Mouse (Mus musculus): ENCODE results near the gene Glrp1. TPM values are rescaled to one million over a fixed set of nuclear protein-coding genes. Genes with fewer than 3 reads are reported as not detected.

Glrp1 gene
- polyA plus RNA-seq, 1 experiment from 2014 or later = 0.09 TPM

GRCm38 (mm10) chr1:88472258-88472657, 37.6 kb downstream of the Glrp1 start:
- ATAC-seq (replicated peaks; ENCODE audit: extremely low read depth, insufficient read depth, low FRiP score) = no peak
- Histone ChIP-seq H3K9me3 (replicated peaks; ENCODE audit: control insufficient read depth, low read length) (no peaks in the 10 kb centered on the region), H3K27me3 (ENCODE audit: control insufficient read depth, insufficient read depth, low read length) (no peaks in the 10 kb centered on the region), H3K4me2 (ENCODE audit: low read depth, low read length) (no peak overlapping the region), H3K36me3 (ENCODE audit: control insufficient read depth, insufficient read depth) (no peaks in the 10 kb centered on the region), H3K4me1 (ENCODE audit: control insufficient read depth, insufficient read depth, low read length) (peaks cover 4% of the 10 kb centered on the region), H3K27ac (ENCODE audit: low read length) (no peak overlapping the region), H3K4me3 (ENCODE audit: low read length) (no peak overlapping the region), H3K9ac (ENCODE audit: low read length) (no peak overlapping the region)
- 54% methylated on average over 6 of the region's 6 CpGs for WGBS

DNA sequence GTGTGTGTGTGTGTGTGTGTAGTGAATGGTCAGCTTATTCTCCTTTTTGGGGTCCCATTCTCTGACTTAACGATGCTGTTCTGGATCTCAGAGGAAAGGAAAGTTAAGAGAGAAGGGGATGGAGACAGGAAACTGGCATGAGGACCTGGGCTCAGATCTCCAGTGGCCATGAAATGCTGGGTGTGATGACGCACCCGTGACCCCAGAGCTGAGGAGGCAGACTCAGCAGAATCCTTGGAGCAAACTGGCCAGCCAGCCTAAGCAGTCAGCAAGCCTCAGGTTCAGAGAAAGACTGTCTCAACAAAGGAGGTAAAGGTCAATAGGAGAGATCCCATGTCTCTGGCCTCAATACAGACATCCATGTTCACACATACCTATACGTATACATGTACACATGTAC, 40.1 kb downstream of the Glrp1 start:
- no peaks in the 10 kb centered on the region for H3K9me3 ChIP-seq (replicated peaks; ENCODE audit: control insufficient read depth, low read length)
- ATAC-seq (replicated peaks; ENCODE audit: extremely low read depth, insufficient read depth, low FRiP score) = no peak
- 89% methylated on average over 4 of the region's 4 CpGs for WGBS
- H3K4me2 ChIP-seq (ENCODE audit: low read depth, low read length) = no peak overlapping the region
- peaks cover 4% of the 10 kb centered on the region for H3K4me1 ChIP-seq (ENCODE audit: control insufficient read depth, insufficient read depth, low read length)
- no peak overlapping the region for H3K9ac ChIP-seq (ENCODE audit: low read length)
- no peaks in the 10 kb centered on the region for H3K36me3 ChIP-seq (ENCODE audit: control insufficient read depth, insufficient read depth)
- no peak overlapping the region for H3K27ac ChIP-seq (ENCODE audit: low read length)
- no peak overlapping the region for H3K4me3 ChIP-seq (ENCODE audit: low read length)
- no peaks in the 10 kb centered on the region for H3K27me3 ChIP-seq (ENCODE audit: control insufficient read depth, insufficient read depth, low read length)

DNA sequence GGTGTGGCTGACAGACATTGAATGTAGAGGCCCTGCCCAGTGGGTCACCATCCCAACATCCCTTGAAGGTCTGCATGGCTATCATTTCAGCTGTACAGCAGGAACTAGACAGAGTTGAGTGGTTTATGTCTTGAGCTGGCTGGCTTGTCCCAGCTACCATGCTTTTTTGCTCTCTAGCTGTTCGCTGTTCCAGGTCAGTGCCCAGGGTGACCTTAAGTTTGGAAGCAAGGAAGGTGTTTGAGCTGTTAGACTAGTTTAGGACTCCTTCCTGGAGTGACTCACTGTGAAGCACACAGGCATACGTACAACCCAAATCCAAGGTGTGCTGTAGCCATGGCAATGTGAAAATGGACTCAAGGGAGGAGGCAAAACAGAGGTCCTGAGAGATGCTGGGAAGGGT, 41.5 kb downstream of the Glrp1 start:
- no peak overlapping the region for H3K27ac ChIP-seq (ENCODE audit: low read length)
- no peaks in the 10 kb centered on the region for H3K27me3 ChIP-seq (ENCODE audit: control insufficient read depth, insufficient read depth, low read length)
- no peak overlapping the region for H3K9ac ChIP-seq (ENCODE audit: low read length)
- H3K4me1 ChIP-seq (ENCODE audit: control insufficient read depth, insufficient read depth, low read length) = peaks cover 10% of the 10 kb centered on the region; the same call in 1 of the 2 replicates
- H3K4me3 ChIP-seq (ENCODE audit: low read length) = no peak overlapping the region
- no peak for ATAC-seq (replicated peaks; ENCODE audit: extremely low read depth, insufficient read depth, low FRiP score)
- WGBS = 90% methylated on average over 2 of the region's 2 CpGs
- no peaks in the 10 kb centered on the region for H3K36me3 ChIP-seq (ENCODE audit: control insufficient read depth, insufficient read depth)
- H3K4me2 ChIP-seq (ENCODE audit: low read depth, low read length) = no peak overlapping the region
- no peaks in the 10 kb centered on the region for H3K9me3 ChIP-seq (replicated peaks; ENCODE audit: control insufficient read depth, low read length)

- 88% methylated on average over 5 of the region's 5 CpGs for WGBS
- Histone ChIP-seq H3K4me3 (ENCODE audit: low read length) (no peak overlapping the region), H3K36me3 (ENCODE audit: control insufficient read depth, insufficient read depth) (no peaks in the 10 kb centered on the region), H3K27me3 (ENCODE audit: control insufficient read depth, insufficient read depth, low read length) (no peaks in the 10 kb centered on the region), H3K9me3 (replicated peaks; ENCODE audit: control insufficient read depth, low read length) (no peaks in the 10 kb centered on the region), H3K27ac (ENCODE audit: low read length) (no peak overlapping the region), H3K9ac (ENCODE audit: low read length) (no peak overlapping the region), H3K4me2 (ENCODE audit: low read depth, low read length) (no peak overlapping the region), H3K4me1 (ENCODE audit: control insufficient read depth, insufficient read depth, low read length) (peaks cover 10% of the 10 kb centered on the region; the same call in 1 of the 2 replicates)
- no peak for ATAC-seq (replicated peaks; ENCODE audit: extremely low read depth, insufficient read depth, low FRiP score)
Measured at GRCm38 (mm10) chr1:88467866-88468265, 42.0 kb downstream of the Glrp1 start.

- Histone ChIP-seq H3K36me3 (ENCODE audit: control insufficient read depth, insufficient read depth) (no peaks in the 10 kb centered on the region), H3K27me3 (ENCODE audit: control insufficient read depth, insufficient read depth, low read length) (no peaks in the 10 kb centered on the region), H3K4me1 (ENCODE audit: control insufficient read depth, insufficient read depth, low read length) (peaks cover 10% of the 10 kb centered on the region), H3K27ac (ENCODE audit: low read length) (no peak overlapping the region), H3K4me2 (ENCODE audit: low read depth, low read length) (no peak overlapping the region), H3K4me3 (ENCODE audit: low read length) (no peak overlapping the region), H3K9me3 (replicated peaks; ENCODE audit: control insufficient read depth, low read length) (no peaks in the 10 kb centered on the region), H3K9ac (ENCODE audit: low read length) (no peak overlapping the region)
- no peak for ATAC-seq (replicated peaks; ENCODE audit: extremely low read depth, insufficient read depth, low FRiP score)
- WGBS = 76% methylated on average over 8 of the region's 8 CpGs
Measured at GRCm38 (mm10) chr1:88466325-88467064, 43.4 kb downstream of the Glrp1 start.

DNA sequence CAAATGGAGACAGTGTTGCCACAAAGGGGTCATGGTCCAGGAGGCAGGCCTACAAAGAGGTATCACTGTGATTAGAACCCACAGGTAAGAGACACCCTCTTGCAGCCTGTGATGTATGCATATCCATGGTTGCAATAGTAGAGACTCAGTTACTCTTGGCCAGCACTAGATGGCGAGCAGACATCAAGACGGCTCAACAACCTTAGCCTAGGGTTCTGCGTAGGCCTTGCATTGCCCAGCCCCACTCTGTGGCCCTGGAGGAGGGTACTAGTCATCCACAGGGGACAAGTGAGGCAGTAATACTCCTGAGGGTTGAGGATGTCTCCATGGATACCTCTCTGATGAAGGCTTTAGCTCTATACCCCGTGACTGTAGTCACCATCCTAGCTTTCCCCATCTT, 44.1 kb downstream of the Glrp1 start:
- no peak overlapping the region for H3K9ac ChIP-seq (ENCODE audit: low read length)
- H3K4me1 ChIP-seq (ENCODE audit: control insufficient read depth, insufficient read depth, low read length) = peaks cover 10% of the 10 kb centered on the region
- 0 out of 2 replicates have a peak, but pooled peaks have one; percentile 22 for ATAC-seq (replicated peaks; ENCODE audit: extremely low read depth, insufficient read depth, low FRiP score)
- H3K36me3 ChIP-seq (ENCODE audit: control insufficient read depth, insufficient read depth) = no peaks in the 10 kb centered on the region
- no peaks in the 10 kb centered on the region for H3K9me3 ChIP-seq (replicated peaks; ENCODE audit: control insufficient read depth, low read length)
- no peak overlapping the region for H3K4me3 ChIP-seq (ENCODE audit: low read length)
- no peak overlapping the region for H3K4me2 ChIP-seq (ENCODE audit: low read depth, low read length)
- WGBS = 68% methylated on average over 4 of the region's 4 CpGs
- H3K27ac ChIP-seq (ENCODE audit: low read length) = no peak overlapping the region
- no peaks in the 10 kb centered on the region for H3K27me3 ChIP-seq (ENCODE audit: control insufficient read depth, insufficient read depth, low read length)

DNA sequence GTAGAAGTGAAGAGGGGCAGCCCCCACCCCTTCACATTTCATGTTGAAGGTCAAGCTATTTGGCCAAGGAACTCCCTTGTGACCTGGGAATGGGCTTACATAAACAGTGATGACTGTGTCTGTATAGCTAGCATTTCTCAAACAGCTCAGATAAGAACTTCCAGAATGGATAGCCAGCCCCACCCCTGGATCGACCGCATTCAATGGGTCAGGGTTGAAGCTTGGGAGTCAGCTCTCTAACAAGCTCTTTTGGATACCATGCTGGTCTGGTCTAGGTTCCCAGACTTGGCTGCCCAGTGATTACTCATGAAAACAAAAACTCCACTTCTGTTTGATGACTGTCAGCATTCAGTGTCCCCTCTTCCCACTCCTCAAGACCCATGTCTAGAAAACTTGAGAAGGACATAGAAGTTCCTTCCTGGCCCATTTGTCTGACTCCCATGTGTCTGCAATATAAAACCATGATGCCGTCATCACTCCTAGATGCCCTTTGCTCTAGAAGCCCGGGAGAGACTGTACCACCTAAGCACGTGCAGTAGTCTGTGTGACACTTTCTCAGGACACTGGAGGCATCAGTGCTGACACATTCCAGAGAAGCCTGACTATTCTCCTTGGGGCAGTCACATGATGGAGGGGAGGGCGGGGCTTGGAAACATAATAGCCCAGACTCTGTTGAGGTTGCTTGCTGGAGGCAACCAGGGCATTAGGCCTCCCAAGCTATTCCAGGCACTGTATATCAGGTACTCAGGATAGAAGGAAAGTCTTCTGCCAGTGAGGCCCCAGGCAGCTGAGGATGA, 45.6 kb downstream of the Glrp1 start:
- WGBS = 65% methylated on average over 6 of the region's 6 CpGs
- no peak overlapping the region for H3K27ac ChIP-seq (ENCODE audit: low read length)
- no peaks in the 10 kb centered on the region for H3K36me3 ChIP-seq (ENCODE audit: control insufficient read depth, insufficient read depth)
- no peak overlapping the region for H3K9ac ChIP-seq (ENCODE audit: low read length)
- H3K4me3 ChIP-seq (ENCODE audit: low read length) = no peak overlapping the region
- H3K27me3 ChIP-seq (ENCODE audit: control insufficient read depth, insufficient read depth, low read length) = no peaks in the 10 kb centered on the region
- H3K4me2 ChIP-seq (ENCODE audit: low read depth, low read length) = no peak overlapping the region
- ATAC-seq (replicated peaks; ENCODE audit: extremely low read depth, insufficient read depth, low FRiP score) = no peak
- H3K9me3 ChIP-seq (replicated peaks; ENCODE audit: control insufficient read depth, low read length) = no peaks in the 10 kb centered on the region
- peaks cover 10% of the 10 kb centered on the region for H3K4me1 ChIP-seq (ENCODE audit: control insufficient read depth, insufficient read depth, low read length)

DNA sequence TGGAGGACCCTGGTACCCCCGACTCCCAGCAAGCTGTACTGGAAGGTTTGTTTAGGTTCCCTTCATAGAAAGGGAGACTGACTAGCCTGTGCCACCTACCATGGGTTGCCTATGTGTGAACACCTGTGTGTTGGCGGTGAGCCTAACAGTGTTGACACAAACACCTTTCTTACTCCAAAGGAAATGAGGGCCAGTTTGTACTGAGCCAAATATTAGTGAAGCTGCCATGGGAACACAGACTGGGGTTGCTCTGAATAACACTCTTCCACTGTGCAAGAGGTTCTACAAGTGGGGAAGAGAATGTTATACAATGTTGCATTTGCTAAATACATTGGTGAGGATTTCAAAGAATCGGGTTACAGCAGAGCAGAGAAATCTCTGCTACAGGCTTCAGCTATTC, 46.6 kb downstream of the Glrp1 start:
- no peaks in the 10 kb centered on the region for H3K36me3 ChIP-seq (ENCODE audit: control insufficient read depth, insufficient read depth)
- no peaks in the 10 kb centered on the region for H3K27me3 ChIP-seq (ENCODE audit: control insufficient read depth, insufficient read depth, low read length)
- no peaks in the 10 kb centered on the region for H3K9me3 ChIP-seq (replicated peaks; ENCODE audit: control insufficient read depth, low read length)
- peaks cover 10% of the 10 kb centered on the region for H3K4me1 ChIP-seq (ENCODE audit: control insufficient read depth, insufficient read depth, low read length)
- H3K27ac ChIP-seq (ENCODE audit: low read length) = no peak overlapping the region
- no peak overlapping the region for H3K9ac ChIP-seq (ENCODE audit: low read length)
- no peak overlapping the region for H3K4me2 ChIP-seq (ENCODE audit: low read depth, low read length)
- 80% methylated on average over 3 of the region's 3 CpGs for WGBS
- no peak overlapping the region for H3K4me3 ChIP-seq (ENCODE audit: low read length)
- ATAC-seq (replicated peaks; ENCODE audit: extremely low read depth, insufficient read depth, low FRiP score) = no peak

DNA sequence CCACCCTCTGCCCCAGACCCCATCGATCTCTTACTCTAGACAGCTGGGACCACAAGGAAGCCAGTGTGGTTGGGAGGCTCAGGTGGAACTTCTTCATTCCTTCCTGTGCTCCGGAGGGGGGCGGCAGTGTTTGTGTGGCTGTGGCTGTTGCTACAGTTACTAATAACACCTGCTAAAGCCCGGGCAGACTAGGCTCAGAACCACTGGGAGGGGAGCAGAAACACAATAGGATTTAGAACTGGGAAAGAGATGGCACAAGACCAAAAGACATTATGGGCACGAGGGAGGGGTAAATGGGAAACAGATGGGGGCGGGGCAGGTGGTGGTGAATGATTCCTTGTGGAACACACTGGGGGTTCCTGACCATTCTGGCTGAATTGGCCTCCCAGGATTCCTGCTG, 47.4 kb downstream of the Glrp1 start:
- no peaks in the 10 kb centered on the region for H3K27me3 ChIP-seq (ENCODE audit: control insufficient read depth, insufficient read depth, low read length)
- ATAC-seq (replicated peaks; ENCODE audit: extremely low read depth, insufficient read depth, low FRiP score) = no peak
- H3K27ac ChIP-seq (ENCODE audit: low read length) = no peak overlapping the region
- peaks cover 2% of the 10 kb centered on the region; the same call in 1 of the 2 replicates for H3K9me3 ChIP-seq (replicated peaks; ENCODE audit: control insufficient read depth, low read length)
- H3K4me2 ChIP-seq (ENCODE audit: low read depth, low read length) = no peak overlapping the region
- no peak overlapping the region for H3K4me3 ChIP-seq (ENCODE audit: low read length)
- peaks cover 10% of the 10 kb centered on the region for H3K4me1 ChIP-seq (ENCODE audit: control insufficient read depth, insufficient read depth, low read length)
- no peaks in the 10 kb centered on the region for H3K36me3 ChIP-seq (ENCODE audit: control insufficient read depth, insufficient read depth)
- WGBS = 50% methylated on average over 6 of the region's 6 CpGs
- H3K9ac ChIP-seq (ENCODE audit: low read length) = no peak overlapping the region
